Comparison of ENCODE assay signal across 9 mouse cellular contexts in the genomic region with DNA sequence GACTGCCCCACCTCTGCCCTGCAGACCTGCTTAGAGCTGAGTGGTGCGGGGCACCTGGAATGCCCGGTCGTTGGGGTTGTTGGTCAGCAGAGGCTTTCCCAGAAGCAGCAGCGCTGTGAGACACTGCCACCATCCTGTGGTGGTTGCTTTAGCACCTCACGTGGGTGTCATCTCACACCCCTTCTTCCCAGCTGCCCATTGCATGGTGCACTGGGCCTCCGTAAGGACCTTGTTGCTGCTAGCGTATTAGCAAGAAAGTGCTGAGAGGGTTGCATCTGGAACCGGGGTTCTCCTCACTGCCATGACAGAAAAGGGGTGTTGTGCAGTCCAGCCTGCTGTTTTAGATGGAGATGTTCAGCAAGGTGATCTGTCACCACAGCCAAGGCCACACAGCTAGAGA.
DNase-seq lines count a peak whose midpoint lies in the region; ATAC-seq and TF ChIP-seq lines count a peak whose summit lies in the region.
"Had no signal": no experiment of that assay in that cellular context is flagged by ENCODE, and none has a peak within 500 bp of the region (broad histone marks: within the 10 kb centered on the region; RNA-seq: fewer than 3 reads in every experiment).

No protein-coding gene starts in this region.

- peak overlapping the region; percentile 44 for H3K9ac ChIP-seq in lung, embryonic 14.5 days
- H3K9ac ChIP-seq in hindbrain, postnatal 0 days (replicated peaks; ENCODE audit: low read length), result no peak overlapping the region
- H3K9ac ChIP-seq in neural tube, embryonic 14.5 days (replicated peaks; ENCODE audit: low read depth, low read length), result 0 out of 2 replicates have a peak overlapping the region, but pooled peaks have one; percentile 8

- peak; percentile 23; the same call in 1 of the 2 replicates for TF ChIP-seq CTCF in gastrocnemius, adult 2 months (IDR thresholded peaks at IDR 0.05)
- no peak for TF ChIP-seq CTCF in lung, embryonic 14.5 days (IDR thresholded peaks at IDR 0.05; ENCODE audit: low read depth)
- peak; percentile 17; the same call in 1 of the 2 replicates for TF ChIP-seq CTCF in hindbrain, postnatal 0 days (IDR thresholded peaks at IDR 0.05; ENCODE audit: low read depth)

- H3K27me3 ChIP-seq in lung, embryonic 14.5 days (ENCODE audit: insufficient read depth, low read length), result no peaks in the 10 kb centered on the region
- H3K27me3 ChIP-seq in hindbrain, postnatal 0 days (ENCODE audit: insufficient read depth, low read length), result no peaks in the 10 kb centered on the region
- no peaks in the 10 kb centered on the region for H3K27me3 ChIP-seq in neural tube, embryonic 14.5 days (ENCODE audit: control insufficient read depth, insufficient read depth, low read length)

- 68% methylated on average over 8 of the region's 8 CpGs for WGBS in lung, embryonic 14.5 days
- WGBS in hindbrain, postnatal 0 days, result 88% methylated on average over 8 of the region's 8 CpGs
- WGBS in neural tube, embryonic 14.5 days, result 86% methylated on average over 8 of the region's 8 CpGs

- H3K36me3 ChIP-seq in lung, embryonic 14.5 days (ENCODE audit: insufficient read depth), result peaks cover 13% of the 10 kb centered on the region
- no peaks in the 10 kb centered on the region for H3K36me3 ChIP-seq in hindbrain, postnatal 0 days (ENCODE audit: insufficient read depth, low read length)
- H3K36me3 ChIP-seq in neural tube, embryonic 14.5 days (ENCODE audit: control insufficient read depth, insufficient read depth, low read length), result 0 out of 2 replicates have a peak, but pooled peaks cover 4% of the 10 kb centered on the region

- H3K4me3 ChIP-seq in gastrocnemius, adult 2 months, result peak overlapping the region; percentile 75
- H3K4me3 ChIP-seq in lung, embryonic 14.5 days (ENCODE audit: low read depth, low read length), result no peak overlapping the region
- H3K4me3 ChIP-seq in hindbrain, postnatal 0 days (ENCODE audit: low read length), result no peak overlapping the region
- H3K4me3 ChIP-seq in neural tube, embryonic 14.5 days (ENCODE audit: low read depth, low read length), result no peak overlapping the region

- H3K9me3 ChIP-seq in lung, embryonic 14.5 days (ENCODE audit: low read depth, low read length), result no peaks in the 10 kb centered on the region
- H3K9me3 ChIP-seq in hindbrain, postnatal 0 days (ENCODE audit: low read length), result no peaks in the 10 kb centered on the region
- H3K9me3 ChIP-seq in neural tube, embryonic 14.5 days (ENCODE audit: control insufficient read depth, low read length), result no peaks in the 10 kb centered on the region

- peak overlapping the region; percentile 97 for H3K27ac ChIP-seq in gastrocnemius, adult 2 months
- peak overlapping the region; percentile 97 for H3K27ac ChIP-seq in lung, embryonic 14.5 days (ENCODE audit: low read depth)
- peak overlapping the region; percentile 78; the same call in 1 of the 2 replicates for H3K27ac ChIP-seq in hindbrain, postnatal 0 days
- H3K27ac ChIP-seq in neural tube, embryonic 14.5 days (ENCODE audit: low read depth, low read length), result no peak overlapping the region

- ATAC-seq in lung, embryonic 14.5 days (ENCODE audit: insufficient read depth), result no peak
- no peak for ATAC-seq in hindbrain, postnatal 0 days
- ATAC-seq in neural tube, embryonic 14.5 days (ENCODE audit: low read depth), result no peak

- no peak for DNase-seq in gastrocnemius, adult 2 months
- DNase-seq in gastrocnemius, postnatal 25 days, result no peak
- DNase-seq in lung, embryonic 14.5 days, result no peak
- DNase-seq in lung, adult 18-20 months, result no peak
- DNase-seq in hindbrain, postnatal 0 days (ENCODE audit: low spot score), result no peak
- no peak for DNase-seq in ovary, postnatal 36 days (ENCODE audit: low spot score)
- no peak for DNase-seq in left cerebral cortex, postnatal 10 days (ENCODE audit: extremely low spot score in 1 of 2, low spot score in 2 of 2)
- DNase-seq: gastrocnemius, postnatal 36 days had no signal

- H3K4me1 ChIP-seq in lung, embryonic 14.5 days (ENCODE audit: insufficient read depth), result peaks cover 20% of the 10 kb centered on the region
- H3K4me1 ChIP-seq in hindbrain, postnatal 0 days (ENCODE audit: insufficient read depth, low read length), result peaks cover 28% of the 10 kb centered on the region
- H3K4me1 ChIP-seq in neural tube, embryonic 14.5 days (ENCODE audit: control insufficient read depth, insufficient read depth, low read length), result peaks cover 19% of the 10 kb centered on the region

- peak overlapping the region; percentile 58 for H3K4me2 ChIP-seq in lung, embryonic 14.5 days
- H3K4me2 ChIP-seq in hindbrain, postnatal 0 days (ENCODE audit: low read depth, low read length), result no peak overlapping the region
- no peak overlapping the region for H3K4me2 ChIP-seq in neural tube, embryonic 14.5 days (ENCODE audit: low read depth, low read length)

- intact Hi-C loops in gastrocnemius, adult 2 months (cut with DNase I), result loop anchor here (5.0 kb wide), 1 partner anchor 46 kb away; no protein-coding TSS in a partner anchor
- intact Hi-C loops in left cerebral cortex, postnatal 10 days (cut with DNase I), result no loop called here
